Mouse (Mus musculus) limb, embryonic 11.5 days (tissue): ENCODE measurements around the gene D10Jhu81e. TPM values are rescaled to one million over a fixed set of nuclear protein-coding genes. Genes with fewer than 3 reads are reported as not detected.
A peak's percentile ranks its signal among the peaks of the same experiment; 100 is the strongest.

ENCODE experiments used
- ATAC-seq: fragments of 200-750 bp; cut with Nextera tagmentation; 2 replicates; pipeline ENCODE4 v1.8.0; 2017; ENCODE audit warnings: low read depth; ENCODE audit not compliant: insufficient number of reproducible peaks, low FRiP score, low TSS enrichment
- DNase-seq: peaks from one replicate; pipeline ENCODE4 v3.0.0-alpha.2; 2015; ENCODE audit warnings: low spot score
- H3K27ac ChIP-seq: fragments of 300-500 bp; sonication (generic); replicated peaks from 2 replicates; pipeline ENCODE4 v1.5.1; 2014; ENCODE audit warnings: low read depth, mild to moderate bottlenecking, low read length
- H3K27me3 ChIP-seq: fragments of 300-500 bp; sonication (generic); 2 replicates; pipeline ENCODE4 v1.6.1; 2014; ENCODE audit warnings: mild to moderate bottlenecking, low read length, mixed read lengths; ENCODE audit not compliant: control insufficient read depth, insufficient read depth
- H3K36me3 ChIP-seq: fragments of 300-500 bp; sonication (generic); 2 replicates; pipeline ENCODE4 v1.6.1; 2014; ENCODE audit warnings: mild to moderate bottlenecking, low read length, moderate library complexity, mixed read lengths; ENCODE audit not compliant: control insufficient read depth, insufficient read depth
- H3K4me1 ChIP-seq: fragments of 300-500 bp; sonication (generic); 2 replicates; pipeline ENCODE4 v1.6.1; 2014; ENCODE audit warnings: low read length, mixed read lengths; ENCODE audit not compliant: control insufficient read depth, insufficient read depth
- H3K4me2 ChIP-seq: fragments of 300-500 bp; sonication (generic); 2 replicates; pipeline ENCODE4 v1.6.1; 2014; ENCODE audit warnings: low read depth, mild to moderate bottlenecking, moderate library complexity; ENCODE audit not compliant: severe bottlenecking
- H3K4me3 ChIP-seq: fragments of 300-500 bp; sonication (generic); 2 replicates; pipeline ENCODE4 v1.5.1; 2014; ENCODE audit warnings: low read depth, low read length
- H3K9ac ChIP-seq: fragments of 300-500 bp; sonication (generic); 2 replicates; pipeline ENCODE4 v1.6.1; 2014; ENCODE audit warnings: mild to moderate bottlenecking, low read length
- H3K9me3 ChIP-seq: fragments of 300-500 bp; sonication (generic); 2 replicates; pipeline ENCODE4 v1.6.1; 2016; ENCODE audit warnings: low read length; ENCODE audit not compliant: control insufficient read depth
- WGBS: fragments of 180-500 bp; shearing (Covaris S2); extraction: QIAGEN DNeasy Blood & Tissue Kit; methylation state at CpG from one replicate; pipeline ENCODE4 v1.1.7; 2014; 5-methylcytosine and 5-hydroxymethylcytosine counted together
- polyA plus RNA-seq: library from polyadenylated mRNA; unstranded; fragments of >200 nt; fragmentation: Nextera tagmentation; extraction: Ambion mirVana; gene quantifications from 2 replicates; pipeline ENCODE4 v1.2.1, GENCODE M21; 2014

The D10Jhu81e gene
- polyA plus RNA-seq, 1 experiment from 2014 or later = 25.9 TPM

GRCm38 (mm10) chr10:78134975-78135798 is 34.4 kb downstream of the D10Jhu81e start:
- no peaks in the 10 kb centered on the region for H3K27me3 ChIP-seq
- 15% methylated on average over 14 of the region's 14 CpGs for WGBS
- peaks cover 11% of the 10 kb centered on the region; the same call in 1 of the 2 replicates for H3K4me1 ChIP-seq
- ATAC-seq (peak; percentile 52), DNase-seq (peak; percentile 60)
- no peak overlapping the region for H3K27ac ChIP-seq
- H3K4me2 ChIP-seq = peak overlapping the region; percentile 39; the same call in 1 of the 2 replicates
- no peaks in the 10 kb centered on the region for H3K9me3 ChIP-seq
- no peaks in the 10 kb centered on the region for H3K36me3 ChIP-seq
- no peak overlapping the region for H3K9ac ChIP-seq
- no peak overlapping the region for H3K4me3 ChIP-seq

DNA sequence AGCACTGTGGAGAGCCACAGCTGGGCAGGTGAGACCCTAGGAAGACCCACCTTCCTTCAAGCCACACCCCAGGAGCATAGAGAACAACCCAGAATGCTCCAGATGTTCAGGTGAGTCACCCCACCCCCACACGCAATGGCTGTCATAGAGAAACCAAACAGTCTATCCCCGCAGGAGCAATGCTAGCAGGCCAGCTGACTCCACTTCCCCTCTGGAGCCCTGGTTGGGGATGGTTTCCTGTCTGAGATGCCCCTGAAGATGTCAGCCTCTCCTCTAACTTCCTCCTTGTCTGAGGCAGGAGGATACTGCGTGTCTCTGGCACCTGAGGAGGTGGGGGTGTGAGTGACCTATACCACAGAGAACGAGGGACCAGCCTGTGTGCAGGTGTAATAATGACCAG is 35.2 kb downstream of the D10Jhu81e start:
- Histone ChIP-seq H3K9ac (no peak overlapping the region), H3K36me3 (no peaks in the 10 kb centered on the region), H3K4me1 (peaks cover 11% of the 10 kb centered on the region; the same call in 1 of the 2 replicates), H3K27ac (no peak overlapping the region), H3K9me3 (no peaks in the 10 kb centered on the region), H3K27me3 (no peaks in the 10 kb centered on the region), H3K4me2 (no peak overlapping the region), H3K4me3 (no peak overlapping the region)
- DNase-seq (no peak), ATAC-seq (no peak)
- WGBS = 79% methylated on average over 4 of the region's 4 CpGs

DNA sequence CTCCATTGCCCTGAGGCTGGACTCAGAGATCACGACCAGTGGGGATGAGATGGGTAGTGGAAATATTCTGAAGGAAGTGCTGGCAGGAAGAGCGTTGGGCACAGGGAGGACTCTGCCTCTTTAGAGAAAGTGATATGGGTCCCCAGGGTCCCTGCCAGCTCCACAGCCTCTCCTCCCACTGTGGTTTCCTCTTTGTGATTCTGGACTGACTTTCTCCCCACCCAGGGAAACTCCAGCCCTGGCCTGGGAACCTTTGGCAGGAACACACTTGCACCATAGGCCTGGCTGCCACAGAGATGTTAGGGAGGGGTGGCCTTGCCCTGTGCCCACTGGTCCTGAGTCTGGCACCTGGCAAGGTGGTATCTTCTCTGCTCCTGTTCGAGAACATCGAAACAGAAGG is 39.6 kb downstream of the D10Jhu81e start:
- no peak for ATAC-seq
- no peak overlapping the region for H3K4me3 ChIP-seq
- no peak for DNase-seq
- peaks cover 2% of the 10 kb centered on the region; the same call in 1 of the 2 replicates for H3K4me1 ChIP-seq
- no peak overlapping the region for H3K4me2 ChIP-seq
- no peak overlapping the region for H3K9ac ChIP-seq
- no peak overlapping the region for H3K27ac ChIP-seq
- 76% methylated on average over 4 of the region's 4 CpGs for WGBS
- H3K27me3 ChIP-seq = no peaks in the 10 kb centered on the region
- H3K36me3 ChIP-seq = no peaks in the 10 kb centered on the region
- H3K9me3 ChIP-seq = no peaks in the 10 kb centered on the region

- Histone ChIP-seq H3K27ac (no peak overlapping the region), H3K4me1 (no peaks in the 10 kb centered on the region), H3K36me3 (no peaks in the 10 kb centered on the region), H3K4me3 (no peak overlapping the region), H3K4me2 (no peak overlapping the region), H3K9ac (no peak overlapping the region), H3K27me3 (no peaks in the 10 kb centered on the region), H3K9me3 (no peaks in the 10 kb centered on the region)
- no peak for ATAC-seq
- WGBS = 48% methylated on average over 11 of the region's 11 CpGs
- DNase-seq = no peak
Observed at GRCm38 (mm10) chr10:78129423-78129822, 40.2 kb downstream of the D10Jhu81e start.

GRCm38 (mm10) chr10:78128647-78129046 is 40.9 kb downstream of the D10Jhu81e start:
- H3K27me3 ChIP-seq = no peaks in the 10 kb centered on the region
- DNase-seq = no peak
- H3K9ac ChIP-seq = no peak overlapping the region
- ATAC-seq = no peak
- 92% methylated on average over 2 of the region's 2 CpGs for WGBS
- no peak overlapping the region for H3K4me2 ChIP-seq
- no peaks in the 10 kb centered on the region for H3K4me1 ChIP-seq
- no peaks in the 10 kb centered on the region for H3K36me3 ChIP-seq
- no peak overlapping the region for H3K27ac ChIP-seq
- no peak overlapping the region for H3K4me3 ChIP-seq
- no peaks in the 10 kb centered on the region for H3K9me3 ChIP-seq

DNA sequence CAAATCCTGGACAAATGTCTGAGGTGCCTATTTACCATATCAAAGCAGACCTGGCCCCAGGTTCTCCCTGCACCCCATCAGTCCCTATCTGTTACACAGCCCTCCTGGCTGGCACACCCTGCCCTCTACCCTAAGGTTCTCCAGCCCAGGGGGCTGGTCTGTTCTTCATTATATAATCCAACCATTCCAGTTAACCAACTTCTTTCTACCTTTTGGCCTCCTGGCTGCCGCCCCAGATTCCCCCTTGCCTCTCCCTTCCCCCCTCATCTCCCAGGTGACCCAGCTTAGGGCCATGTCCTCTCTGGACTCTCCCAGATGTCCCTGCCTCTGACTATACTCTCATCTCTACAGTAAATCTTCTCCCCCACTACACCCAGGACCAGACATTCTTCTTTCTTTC is 41.7 kb downstream of the D10Jhu81e start:
- H3K9me3 ChIP-seq = no peaks in the 10 kb centered on the region
- H3K4me3 ChIP-seq = no peak overlapping the region
- no peaks in the 10 kb centered on the region for H3K36me3 ChIP-seq
- H3K27ac ChIP-seq = no peak overlapping the region
- no peak overlapping the region for H3K9ac ChIP-seq
- DNase-seq (no peak), ATAC-seq (no peak)
- H3K27me3 ChIP-seq = no peaks in the 10 kb centered on the region
- 31% methylated on average over 1 of the region's 1 CpGs for WGBS
- H3K4me1 ChIP-seq = no peaks in the 10 kb centered on the region
- no peak overlapping the region for H3K4me2 ChIP-seq

- Histone ChIP-seq H3K27ac (no peak overlapping the region), H3K9me3 (no peaks in the 10 kb centered on the region), H3K4me3 (no peak overlapping the region), H3K4me1 (no peaks in the 10 kb centered on the region), H3K36me3 (no peaks in the 10 kb centered on the region), H3K4me2 (no peak overlapping the region), H3K27me3 (no peaks in the 10 kb centered on the region), H3K9ac (no peak overlapping the region)
- DNase-seq = no peak
- no peak for ATAC-seq
- 76% methylated on average over 9 of the region's 9 CpGs for WGBS
Observed at GRCm38 (mm10) chr10:78127046-78127870, 42.3 kb downstream of the D10Jhu81e start.

DNA sequence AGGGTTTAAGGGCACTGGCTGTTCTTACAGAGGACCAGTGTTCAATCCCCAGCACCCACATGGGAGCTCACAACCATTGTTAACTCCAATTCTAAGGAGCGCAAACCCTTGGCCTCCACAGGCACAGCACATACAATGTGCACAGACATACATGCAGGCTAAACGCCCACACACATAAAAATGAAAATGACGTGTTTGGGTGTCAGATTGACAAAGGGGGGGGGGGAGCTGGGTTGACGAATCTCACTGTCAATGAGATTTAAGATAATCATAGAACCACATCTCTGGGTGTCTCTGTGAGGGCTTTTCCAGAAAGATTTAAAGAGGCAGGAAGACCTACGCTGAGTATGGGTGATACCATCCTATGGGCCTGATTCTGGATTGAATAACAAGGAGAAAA is 43.3 kb downstream of the D10Jhu81e start:
- Histone ChIP-seq H3K4me3 (no peak overlapping the region), H3K27me3 (no peaks in the 10 kb centered on the region), H3K36me3 (no peaks in the 10 kb centered on the region), H3K27ac (no peak overlapping the region), H3K4me1 (no peaks in the 10 kb centered on the region), H3K9me3 (no peaks in the 10 kb centered on the region), H3K9ac (no peak overlapping the region), H3K4me2 (no peak overlapping the region)
- ATAC-seq = no peak
- 95% methylated on average over 5 of the region's 5 CpGs for WGBS
- no peak for DNase-seq
